Mouse (Mus musculus): ENCODE results near the gene Adsl. TPM values are rescaled to one million over a fixed set of nuclear protein-coding genes. Genes with fewer than 3 reads are reported as not detected.
A peak's percentile ranks its signal among the peaks of the same experiment; 100 is the strongest.

The Adsl gene
- total and polyA plus RNA-seq, 2 experiments from 2014 or later, result 58.4 to 85.7 TPM

DNA sequence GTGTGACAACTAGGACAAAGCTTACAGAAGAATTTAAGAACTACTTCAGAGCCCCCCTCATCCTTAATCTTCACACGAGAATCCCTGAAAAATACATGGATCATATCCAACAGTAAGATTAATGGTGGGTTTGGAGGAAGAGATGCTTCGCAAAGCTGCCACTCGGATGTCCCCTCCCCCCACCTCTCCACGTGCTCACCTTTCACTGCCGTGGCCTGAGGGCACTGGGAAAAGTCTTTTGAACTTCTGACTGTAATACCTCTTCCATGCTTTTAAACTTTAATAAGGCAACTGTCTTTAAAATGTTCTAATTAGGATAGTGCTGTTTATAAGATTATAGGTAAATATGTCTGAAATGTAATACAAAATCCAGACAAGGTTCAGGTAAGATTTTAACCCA, 26.0 kb downstream of the Adsl start:
- no peak for TF ChIP-seq CTCF (IDR thresholded peaks at IDR 0.05)
- DNase-seq (ENCODE audit: low spot score), result no peak
- 54% methylated on average over 5 of the region's 5 CpGs for WGBS
- no peak for ATAC-seq (ENCODE audit: low FRiP score)
- H3K4me2 ChIP-seq (ENCODE audit: low read depth, low read length, poor library complexity, severe bottlenecking), result no peak overlapping the region
- no peak overlapping the region for H3K4me3 ChIP-seq (ENCODE audit: low read depth, low read length)
- no peaks in the 10 kb centered on the region for H3K27me3 ChIP-seq (ENCODE audit: insufficient read depth, low read length)
- peaks cover 9% of the 10 kb centered on the region for H3K4me1 ChIP-seq (ENCODE audit: insufficient read depth, low read length)
- H3K9me3 ChIP-seq (ENCODE audit: low read length), result no peaks in the 10 kb centered on the region
- H3K27ac ChIP-seq (ENCODE audit: low read depth, low read length), result no peak overlapping the region
- peaks cover 5% of the 10 kb centered on the region; the same call in 1 of the 2 replicates for H3K36me3 ChIP-seq (ENCODE audit: insufficient read depth, low read length)
- no peak overlapping the region for H3K9ac ChIP-seq (replicated peaks; ENCODE audit: low read length, poor library complexity, severe bottlenecking)

DNA sequence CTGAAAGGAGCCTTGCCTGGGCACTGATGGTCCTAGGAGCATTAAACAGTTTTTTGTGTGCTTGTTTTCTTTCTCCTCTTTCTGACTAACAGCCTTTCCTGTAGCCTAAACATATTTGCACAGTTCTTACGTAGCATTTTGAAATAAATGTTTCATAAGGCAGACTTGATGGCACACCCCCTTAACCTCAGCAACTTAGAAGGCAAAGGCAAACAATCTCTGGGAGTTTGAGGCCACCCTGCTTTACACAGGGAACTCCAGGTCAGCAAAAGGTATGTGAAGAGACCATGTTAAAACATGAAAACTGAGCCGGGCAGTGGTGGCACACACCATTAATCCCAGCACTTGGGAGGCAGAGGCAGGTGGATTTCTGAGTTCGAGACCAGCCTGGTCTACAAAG, 27.4 kb downstream of the Adsl start:
- no peak overlapping the region for H3K9ac ChIP-seq (replicated peaks; ENCODE audit: low read length, poor library complexity, severe bottlenecking)
- H3K4me2 ChIP-seq (ENCODE audit: low read depth, low read length, poor library complexity, severe bottlenecking), result no peak overlapping the region
- H3K36me3 ChIP-seq (ENCODE audit: insufficient read depth, low read length), result no peaks in the 10 kb centered on the region
- no peak for DNase-seq (ENCODE audit: low spot score)
- ATAC-seq (ENCODE audit: low FRiP score), result no peak
- H3K27me3 ChIP-seq (ENCODE audit: insufficient read depth, low read length), result no peaks in the 10 kb centered on the region
- H3K9me3 ChIP-seq (ENCODE audit: low read length), result no peaks in the 10 kb centered on the region
- no peak overlapping the region for H3K4me3 ChIP-seq (ENCODE audit: low read depth, low read length)
- peaks cover 9% of the 10 kb centered on the region for H3K4me1 ChIP-seq (ENCODE audit: insufficient read depth, low read length)
- 83% methylated on average over 3 of the region's 3 CpGs for WGBS
- H3K27ac ChIP-seq (ENCODE audit: low read depth, low read length), result no peak overlapping the region
- TF ChIP-seq CTCF (IDR thresholded peaks at IDR 0.05), result no peak

DNA sequence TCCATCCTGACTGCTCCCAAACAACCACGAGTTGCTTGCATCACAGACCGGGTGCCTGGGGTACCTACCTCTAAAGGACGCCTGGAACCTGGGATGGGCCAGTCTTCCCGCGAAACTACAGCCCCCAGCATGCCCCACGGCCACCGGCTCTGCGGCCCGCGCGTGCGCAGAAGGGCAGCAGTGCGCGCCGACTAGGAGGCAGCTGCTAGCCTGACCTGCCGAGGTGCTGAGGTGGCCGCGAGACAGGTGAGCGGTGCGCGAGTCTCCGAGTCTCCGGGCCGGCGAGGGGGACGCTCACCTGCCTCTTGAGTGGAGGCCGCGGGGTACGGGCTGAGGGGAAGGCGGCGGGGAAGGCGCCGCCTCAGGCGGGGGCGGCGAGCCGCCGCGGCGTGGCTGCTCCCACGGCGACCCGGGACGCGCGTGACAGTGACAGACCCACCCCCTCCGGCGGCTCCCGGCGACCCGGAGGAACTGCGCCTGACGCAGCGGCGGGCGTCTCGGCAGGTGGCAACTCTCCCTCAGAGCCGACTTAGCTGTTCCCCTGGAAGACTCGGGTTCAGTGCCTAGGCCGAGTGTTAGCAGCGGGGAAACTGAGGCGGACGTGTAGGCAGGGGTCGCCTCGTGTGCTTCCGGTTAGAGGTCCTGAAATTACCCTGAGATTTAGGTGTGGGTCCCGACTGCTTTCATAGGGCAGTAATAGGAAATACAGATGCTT, 29.5 kb downstream of the Adsl start, which contains the start of gene Sgsm3:
Sgsm3 (plus strand) TSS at position 146 of the 715 bp plus-strand sequence.
- Histone ChIP-seq H3K4me1 (ENCODE audit: insufficient read depth, low read length) (peaks cover 9% of the 10 kb centered on the region), H3K27me3 (ENCODE audit: insufficient read depth, low read length) (no peaks in the 10 kb centered on the region), H3K36me3 (ENCODE audit: insufficient read depth, low read length) (no peaks in the 10 kb centered on the region), H3K4me2 (ENCODE audit: low read depth, low read length, poor library complexity, severe bottlenecking) (peak within 1 kb of the TSS; percentile 74), H3K4me3 (ENCODE audit: low read depth, low read length) (peak within 1 kb of the TSS; percentile 84), H3K9me3 (ENCODE audit: low read length) (no peaks in the 10 kb centered on the region), H3K27ac (ENCODE audit: low read depth, low read length) (peak within 1 kb of the TSS; percentile 75), H3K9ac (replicated peaks; ENCODE audit: low read length, poor library complexity, severe bottlenecking) (peak within 1 kb of the TSS; percentile 84)
- DNase-seq (ENCODE audit: low spot score), result peak; percentile 89
- under 1% methylated on average over 66 of the region's 67 CpGs for WGBS
- no peak for TF ChIP-seq CTCF (IDR thresholded peaks at IDR 0.05)
- peak; percentile 91 for ATAC-seq (ENCODE audit: low FRiP score)

DNA sequence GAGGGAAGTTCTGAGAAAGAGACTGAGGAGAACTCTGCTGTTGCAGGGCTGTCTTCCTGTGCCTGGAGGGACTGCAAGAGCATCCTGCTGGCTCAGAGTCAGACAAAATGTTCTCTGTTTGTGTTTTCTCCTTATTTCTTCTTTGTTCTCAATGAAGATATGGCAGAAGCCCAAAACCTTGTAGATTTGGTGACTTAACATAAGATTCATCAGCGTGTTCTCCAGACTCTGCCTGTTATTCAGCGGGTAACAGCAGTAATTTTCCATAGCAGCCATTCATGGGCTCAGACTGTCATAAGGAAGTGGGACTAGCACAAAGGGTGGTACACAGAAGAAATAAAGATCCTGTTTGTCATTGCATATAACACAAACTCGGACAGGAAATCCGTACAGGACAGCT, 31.3 kb downstream of the Adsl start:
- Histone ChIP-seq H3K36me3 (ENCODE audit: insufficient read depth, low read length) (no peaks in the 10 kb centered on the region), H3K4me2 (ENCODE audit: low read depth, low read length, poor library complexity, severe bottlenecking) (no peak overlapping the region), H3K4me1 (ENCODE audit: insufficient read depth, low read length) (peaks cover 9% of the 10 kb centered on the region), H3K9me3 (ENCODE audit: low read length) (no peaks in the 10 kb centered on the region), H3K27me3 (ENCODE audit: insufficient read depth, low read length) (no peaks in the 10 kb centered on the region), H3K4me3 (ENCODE audit: low read depth, low read length) (no peak overlapping the region), H3K9ac (replicated peaks; ENCODE audit: low read length, poor library complexity, severe bottlenecking) (no peak overlapping the region), H3K27ac (ENCODE audit: low read depth, low read length) (no peak overlapping the region)
- 75% methylated on average over 4 of the region's 4 CpGs for WGBS
- no peak for TF ChIP-seq CTCF (IDR thresholded peaks at IDR 0.05)
- ATAC-seq (ENCODE audit: low FRiP score) (no peak), DNase-seq (ENCODE audit: low spot score) (no peak)

DNA sequence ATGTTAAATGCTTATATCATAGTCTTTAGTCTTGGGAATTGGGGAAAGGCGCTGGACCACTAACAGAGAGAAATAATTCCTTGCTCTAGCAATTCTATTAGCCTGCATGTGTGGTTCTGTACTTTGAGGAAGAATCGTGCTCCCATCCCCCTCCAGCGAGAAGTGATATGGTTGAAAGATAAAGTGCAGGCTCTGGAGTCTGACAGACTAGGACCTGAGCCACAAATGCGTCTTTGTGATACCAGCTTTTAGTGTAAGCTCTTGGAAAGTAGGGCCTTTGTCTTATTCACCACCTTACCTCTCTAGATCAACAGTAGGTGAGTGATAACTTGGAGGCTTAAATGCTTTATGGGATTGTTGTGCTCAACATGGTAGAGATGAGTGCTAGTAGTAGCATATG, 32.9 kb downstream of the Adsl start:
- 90% methylated on average over 4 of the region's 4 CpGs for WGBS
- no peak for DNase-seq (ENCODE audit: low spot score)
- Histone ChIP-seq H3K4me2 (ENCODE audit: low read depth, low read length, poor library complexity, severe bottlenecking) (no peak overlapping the region), H3K27me3 (ENCODE audit: insufficient read depth, low read length) (no peaks in the 10 kb centered on the region), H3K9me3 (ENCODE audit: low read length) (no peaks in the 10 kb centered on the region), H3K27ac (ENCODE audit: low read depth, low read length) (no peak overlapping the region), H3K4me1 (ENCODE audit: insufficient read depth, low read length) (peaks cover 9% of the 10 kb centered on the region), H3K36me3 (ENCODE audit: insufficient read depth, low read length) (no peaks in the 10 kb centered on the region), H3K4me3 (ENCODE audit: low read depth, low read length) (no peak overlapping the region), H3K9ac (replicated peaks; ENCODE audit: low read length, poor library complexity, severe bottlenecking) (no peak overlapping the region)
- no peak for TF ChIP-seq CTCF (IDR thresholded peaks at IDR 0.05)
- ATAC-seq (ENCODE audit: low FRiP score), result no peak

DNA sequence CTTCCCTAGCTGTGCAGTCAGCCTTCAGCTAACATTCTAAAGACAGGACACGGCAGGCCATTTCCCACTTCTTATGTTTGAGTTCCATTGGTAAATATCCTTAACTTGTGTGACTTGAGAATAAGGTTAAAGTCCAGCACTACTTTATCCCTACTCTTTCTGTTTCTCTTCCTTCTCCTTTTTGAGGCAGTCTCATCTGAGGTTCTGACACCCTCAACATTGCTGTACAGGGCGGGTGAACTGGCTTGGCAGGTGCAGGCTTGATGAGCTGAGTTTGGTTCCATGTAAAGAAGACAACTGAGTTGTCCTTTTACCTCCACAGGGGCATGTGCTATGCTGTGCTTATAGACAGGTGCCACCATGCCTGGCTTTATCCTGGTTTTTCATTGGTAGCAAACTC, 35.0 kb downstream of the Adsl start:
- Histone ChIP-seq H3K4me3 (ENCODE audit: low read depth, low read length) (no peak overlapping the region), H3K9ac (replicated peaks; ENCODE audit: low read length, poor library complexity, severe bottlenecking) (no peak overlapping the region), H3K4me2 (ENCODE audit: low read depth, low read length, poor library complexity, severe bottlenecking) (no peak overlapping the region), H3K9me3 (ENCODE audit: low read length) (no peaks in the 10 kb centered on the region), H3K4me1 (ENCODE audit: insufficient read depth, low read length) (peaks cover 9% of the 10 kb centered on the region), H3K36me3 (ENCODE audit: insufficient read depth, low read length) (no peaks in the 10 kb centered on the region), H3K27me3 (ENCODE audit: insufficient read depth, low read length) (no peaks in the 10 kb centered on the region), H3K27ac (ENCODE audit: low read depth, low read length) (no peak overlapping the region)
- TF ChIP-seq CTCF (IDR thresholded peaks at IDR 0.05), result no peak
- no peak for ATAC-seq (ENCODE audit: low FRiP score)
- 88% methylated on average over 2 of the region's 2 CpGs for WGBS
- no peak for DNase-seq (ENCODE audit: low spot score)
